Mouse (Mus musculus): Measurements from ENCODE around the gene Slc26a6. TPM values are rescaled to one million over a fixed set of nuclear protein-coding genes. Genes with fewer than 3 reads are reported as not detected.
A peak's percentile ranks its signal among the peaks of the same experiment; 100 is the strongest.

Slc26a6 gene
- total RNA-seq, 1 experiment from 2014 or later, result 10.3 TPM

DNA sequence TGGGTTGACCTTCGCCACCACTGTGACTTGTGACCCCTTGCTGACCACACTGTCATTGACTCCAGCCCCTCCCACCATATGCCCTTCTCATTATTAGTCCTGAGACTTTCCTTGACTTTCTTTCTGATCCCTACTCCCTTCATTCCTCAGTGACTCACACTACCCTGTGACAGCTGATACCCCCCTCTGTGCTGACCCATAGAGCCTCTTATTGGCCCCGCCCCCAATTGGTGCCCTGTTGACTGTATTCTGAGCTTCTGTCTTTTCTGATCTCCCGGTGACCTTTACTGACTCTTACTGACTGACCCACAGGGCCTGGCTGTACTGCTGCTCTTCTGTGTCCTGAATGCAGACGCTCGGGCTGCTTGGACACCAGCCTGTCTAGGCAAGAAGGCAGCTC lies 7.7 kb upstream of the Slc26a6 start:
- DNase-seq, result no peak

DNA sequence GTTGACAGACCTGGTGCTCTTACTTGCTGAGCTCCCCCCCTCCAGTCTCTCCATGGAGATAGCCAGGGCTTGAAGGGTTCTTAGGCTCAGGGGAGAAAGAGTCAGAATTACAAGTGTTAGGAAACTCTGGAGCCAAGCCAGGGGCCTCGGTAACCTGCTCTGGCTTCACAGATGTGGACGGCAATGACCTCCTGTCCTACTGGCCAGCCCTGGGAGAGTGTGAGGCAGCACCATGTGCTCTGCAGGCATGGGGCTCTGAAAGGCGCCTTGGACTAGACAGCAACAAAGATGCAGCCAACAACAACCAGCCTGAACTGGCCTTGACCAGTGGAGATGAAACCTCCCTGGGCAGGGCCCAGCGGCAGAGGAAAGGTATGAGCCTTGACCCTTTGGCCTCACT lies 5.7 kb upstream of the Slc26a6 start:
- DNase-seq, result no peak

DNA sequence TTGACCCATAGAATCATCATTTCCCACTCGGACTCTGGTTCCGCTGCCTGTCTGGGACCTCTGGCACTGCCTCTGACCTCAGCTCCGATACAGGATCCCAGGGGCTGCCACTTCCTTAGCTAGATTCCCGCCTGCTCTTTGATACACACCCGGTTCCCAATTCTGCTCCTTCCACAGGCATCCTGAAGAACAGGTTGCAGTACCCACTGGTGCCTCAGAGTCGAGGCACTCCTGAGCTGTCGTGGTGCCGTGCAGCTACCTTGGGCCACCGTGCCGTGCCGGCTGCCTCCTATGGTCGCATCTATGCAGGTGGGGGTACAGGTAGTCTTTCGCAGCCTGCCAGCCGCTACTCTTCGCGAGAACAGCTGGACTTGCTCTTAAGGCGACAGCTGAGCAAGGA lies 4.7 kb upstream of the Slc26a6 start:
- DNase-seq, result no peak

DNA sequence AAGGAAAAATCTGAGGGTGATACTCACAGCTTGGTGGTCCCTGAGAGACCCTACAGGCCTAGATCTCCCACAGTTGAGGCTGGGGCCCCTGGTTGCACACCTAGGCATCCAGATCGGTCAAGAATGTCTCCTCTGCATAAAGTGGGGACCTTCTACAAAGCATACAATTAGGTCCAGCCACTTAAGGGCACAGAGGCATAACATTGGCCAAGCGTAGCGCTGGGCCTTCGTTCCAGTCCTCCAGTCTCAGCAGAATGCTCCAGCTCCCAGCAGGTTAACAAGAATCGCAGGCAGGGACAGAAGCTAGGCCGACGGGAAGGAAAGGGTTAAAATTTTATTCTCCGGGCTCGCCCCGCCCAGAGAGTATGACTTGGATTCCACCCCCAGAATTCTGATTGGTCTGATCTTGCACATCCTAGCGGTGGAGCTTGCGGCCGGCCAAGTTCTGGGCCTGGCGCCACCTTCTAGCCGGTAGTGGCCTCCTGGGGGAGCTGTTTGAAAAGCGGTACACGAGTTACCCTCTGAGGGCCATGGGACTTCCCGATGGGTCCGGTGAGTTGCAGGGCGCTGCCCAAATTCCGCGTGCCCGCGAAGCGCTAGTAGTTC lies 655 bp downstream of the Slc26a6 start:
- peak; percentile 90 for DNase-seq

DNA sequence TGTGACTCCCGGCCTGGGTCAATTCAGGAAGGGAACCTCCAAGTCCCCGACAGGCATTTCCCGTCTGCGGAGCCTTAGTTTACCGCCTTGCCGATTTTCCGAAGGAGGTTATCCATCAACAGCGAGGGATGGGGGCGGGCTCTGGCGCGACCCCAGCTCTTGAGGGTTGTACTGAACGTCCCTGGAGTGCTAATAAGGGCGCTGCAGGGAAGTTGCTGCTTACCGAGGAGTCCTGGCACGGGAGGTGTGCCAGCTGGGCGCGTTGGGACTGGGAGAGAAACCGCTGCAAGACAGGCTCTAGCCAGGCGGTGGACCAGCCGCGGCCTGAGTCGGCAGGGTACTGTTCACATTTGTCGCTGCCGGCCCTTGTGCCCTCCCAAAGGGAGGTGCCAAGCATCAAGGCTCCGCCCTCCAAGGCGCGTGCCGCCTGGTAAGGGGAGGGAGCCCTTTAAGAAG lies 1.2 kb downstream of the Slc26a6 start:
- peak; percentile 92 for DNase-seq

DNA sequence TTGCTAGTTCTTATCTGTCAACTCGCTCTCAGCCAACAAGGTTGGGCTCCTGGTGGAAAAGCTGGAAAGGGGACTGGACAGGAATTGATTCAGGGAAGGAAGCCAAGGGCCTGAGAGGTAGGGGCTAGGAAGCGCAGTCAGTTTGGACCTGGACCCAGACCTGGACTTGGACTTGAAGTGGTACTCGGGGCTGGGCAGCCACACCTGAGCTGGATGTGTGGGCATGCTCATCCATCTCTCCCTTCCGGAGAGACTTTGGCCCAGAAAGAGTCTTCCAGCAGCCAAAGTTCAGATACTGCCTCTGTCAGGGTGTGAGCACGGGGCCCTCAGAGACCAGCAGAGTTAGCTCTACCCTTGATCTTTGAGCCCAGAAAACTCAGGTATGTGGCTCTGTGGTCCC lies 2.3 kb downstream of the Slc26a6 start:
- DNase-seq, result no peak

DNA sequence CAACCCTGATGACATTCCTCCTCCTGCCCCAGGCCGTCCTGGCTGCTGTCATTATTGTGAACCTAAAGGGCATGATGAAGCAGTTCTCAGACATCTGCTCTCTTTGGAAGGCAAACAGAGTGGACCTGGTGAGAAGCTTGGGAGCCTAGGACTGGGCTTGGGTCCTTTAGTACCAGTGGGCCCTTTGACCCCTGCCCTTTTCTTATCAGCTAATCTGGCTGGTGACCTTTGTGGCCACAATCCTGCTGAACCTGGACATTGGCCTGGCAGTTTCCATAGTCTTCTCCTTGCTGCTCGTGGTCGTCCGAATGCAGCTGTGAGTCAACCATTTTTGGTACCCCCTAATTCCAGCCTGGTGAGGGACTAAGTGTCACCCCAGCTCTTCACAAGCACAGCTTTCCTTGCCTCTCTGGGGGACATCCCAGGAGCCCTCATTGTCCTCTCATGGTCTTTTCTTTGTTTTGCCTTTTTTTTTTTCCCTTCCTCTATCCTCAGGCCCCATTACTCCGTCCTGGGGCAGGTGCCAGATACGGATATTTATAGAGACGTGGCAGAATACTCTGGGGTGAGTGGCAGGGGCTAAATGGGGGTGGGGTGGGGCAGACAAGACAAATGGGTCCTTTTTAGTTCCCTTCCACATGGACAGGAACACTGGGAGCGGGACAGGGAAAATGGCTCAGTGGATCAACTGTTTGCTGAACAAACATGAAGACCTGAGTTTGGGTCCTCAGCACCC lies 5.9 kb downstream of the Slc26a6 start:
- no peak for DNase-seq

DNA sequence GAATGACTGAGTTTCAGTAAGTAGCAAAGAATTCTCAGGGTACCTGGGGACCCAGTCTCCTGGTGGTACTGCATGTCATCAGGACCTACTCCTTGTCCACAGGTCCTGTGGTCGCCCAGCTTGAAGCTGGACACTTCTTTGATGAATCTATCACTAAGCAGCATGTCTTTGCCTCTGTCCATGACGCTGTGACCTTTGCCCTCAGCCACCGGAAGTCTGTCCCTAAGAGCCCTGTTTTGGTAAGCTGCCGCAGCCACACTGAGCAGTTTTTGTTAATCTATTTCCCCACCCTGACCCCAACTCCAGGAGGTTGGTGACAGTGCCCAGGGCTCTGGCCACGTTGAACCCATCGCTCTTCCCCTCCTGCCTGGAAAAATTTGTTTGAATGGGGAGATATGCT lies 59.2 kb downstream of the Slc26a6 start:
- DNase-seq, result no peak

DNA sequence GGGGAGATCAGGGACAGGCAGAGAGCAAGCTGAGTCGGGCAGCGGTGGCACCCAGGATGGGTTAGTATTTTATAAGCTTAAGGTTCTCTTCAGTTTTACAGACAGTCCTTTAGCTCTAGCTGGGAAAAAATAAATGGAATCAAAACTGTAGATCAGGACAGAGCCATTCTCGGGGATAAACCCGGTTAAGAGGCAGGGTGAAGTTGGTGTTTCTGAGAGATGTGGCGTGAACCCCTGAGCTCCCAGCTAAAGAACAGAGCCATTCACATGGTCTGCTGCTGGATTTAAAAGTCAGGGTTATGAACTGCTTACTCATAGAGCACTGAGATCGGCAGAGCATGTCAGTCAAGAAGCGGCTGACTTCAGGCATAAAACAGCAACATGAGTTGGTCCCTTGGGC lies 60.1 kb downstream of the Slc26a6 start:
- no peak for DNase-seq

DNA sequence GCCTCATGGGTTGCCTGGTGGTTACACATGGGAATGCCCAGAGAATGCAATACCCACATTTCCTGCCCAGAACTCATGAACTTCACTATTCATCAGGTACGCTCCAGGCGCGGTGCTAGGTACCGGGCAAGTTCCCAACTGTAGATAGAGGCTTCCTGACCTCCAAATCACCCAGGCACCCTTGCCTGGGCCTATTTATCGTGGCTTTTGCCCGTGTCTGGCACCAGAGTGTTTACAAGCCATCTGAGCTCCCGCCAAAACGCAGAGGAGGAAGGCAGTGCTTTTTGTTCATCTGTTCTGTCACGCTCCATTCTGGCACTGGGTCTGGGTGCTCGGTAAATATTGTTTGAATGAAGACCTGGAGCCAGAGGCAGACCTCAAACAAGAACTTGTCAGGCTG lies 60.5 kb downstream of the Slc26a6 start:
- no peak for DNase-seq

DNA sequence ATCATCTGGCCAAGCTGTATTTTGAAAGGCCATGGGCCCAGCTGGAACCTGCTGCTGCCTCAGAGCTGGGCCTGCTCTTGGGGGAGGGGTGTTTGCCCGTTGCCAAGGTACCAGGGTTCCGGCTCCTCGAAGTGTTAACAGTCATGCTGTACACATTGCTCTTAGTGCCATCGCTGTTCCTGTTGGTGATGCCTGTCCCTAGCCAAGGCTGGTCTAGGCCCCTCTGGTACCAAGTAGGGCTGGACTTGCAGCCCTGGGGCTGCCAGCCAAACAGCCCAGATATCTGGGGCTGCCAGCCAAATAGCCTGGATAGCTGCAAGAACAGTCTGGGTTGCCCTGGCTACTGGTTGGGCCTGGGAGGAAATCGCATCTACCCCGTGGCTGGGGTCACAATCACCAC lies 61.4 kb downstream of the Slc26a6 start, which contains the start of gene Tmem89:
Gene Tmem89 (plus strand): TSS at position 129 of the 400 bp plus-strand sequence.
- DNase-seq, result no peak

DNA sequence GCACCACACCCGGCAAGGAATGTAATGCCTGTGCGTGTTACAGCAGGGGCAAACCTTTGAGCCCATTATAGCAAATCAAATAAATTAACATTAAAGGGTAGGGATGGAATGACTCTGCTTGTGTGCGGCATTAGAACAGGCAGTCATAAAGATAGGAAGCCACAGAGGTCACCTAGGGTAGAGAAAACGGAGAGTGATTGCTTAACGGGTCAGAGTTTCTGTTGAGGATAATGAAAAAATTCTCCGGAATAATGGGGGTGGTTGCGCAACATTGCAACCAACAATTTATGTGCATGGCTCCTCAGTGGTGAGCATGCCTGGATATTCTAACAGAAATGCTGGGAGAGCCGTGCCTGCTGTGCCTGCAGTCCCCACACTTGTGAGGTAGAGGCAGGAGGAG lies 72.8 kb downstream of the Slc26a6 start:
- DNase-seq, result no peak

DNA sequence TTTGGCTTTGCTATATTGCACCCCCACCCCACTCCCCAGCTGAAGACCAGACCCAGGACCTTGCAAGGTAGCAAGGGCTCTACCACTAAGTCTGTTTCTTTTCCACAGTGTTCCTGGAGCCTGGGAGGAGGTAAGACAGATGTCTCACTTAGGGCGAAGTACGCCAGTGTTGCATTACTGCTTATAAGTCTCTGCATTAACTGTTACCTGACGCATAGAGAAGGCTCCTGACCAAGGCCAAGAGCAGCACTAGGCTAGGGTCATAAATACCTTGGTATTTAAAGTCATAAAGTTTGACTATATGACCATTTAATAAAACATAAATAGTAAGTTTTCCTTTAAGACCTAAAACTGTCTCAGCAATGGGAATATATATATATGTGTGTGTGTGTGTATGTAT lies 75.3 kb downstream of the Slc26a6 start:
- no peak for DNase-seq

DNA sequence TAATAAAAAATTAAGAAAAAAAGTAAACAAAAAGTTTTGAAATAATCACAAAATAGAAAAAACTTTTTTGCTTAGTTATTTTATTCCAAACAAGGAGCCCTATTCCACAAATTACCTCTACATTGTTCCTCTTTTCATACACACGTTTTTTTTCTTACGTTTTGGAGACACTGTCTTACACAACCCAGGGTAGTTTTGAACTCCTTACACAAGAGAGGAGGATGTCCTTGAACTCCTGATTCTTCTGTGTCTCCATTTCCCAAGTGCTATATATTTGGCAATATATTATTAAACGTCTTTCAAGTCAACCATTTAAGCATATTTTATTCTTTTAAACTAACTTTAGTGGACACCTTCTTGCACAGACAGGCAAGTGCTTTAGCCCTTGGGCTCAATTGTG lies 82.9 kb downstream of the Slc26a6 start:
- DNase-seq, result no peak

DNA sequence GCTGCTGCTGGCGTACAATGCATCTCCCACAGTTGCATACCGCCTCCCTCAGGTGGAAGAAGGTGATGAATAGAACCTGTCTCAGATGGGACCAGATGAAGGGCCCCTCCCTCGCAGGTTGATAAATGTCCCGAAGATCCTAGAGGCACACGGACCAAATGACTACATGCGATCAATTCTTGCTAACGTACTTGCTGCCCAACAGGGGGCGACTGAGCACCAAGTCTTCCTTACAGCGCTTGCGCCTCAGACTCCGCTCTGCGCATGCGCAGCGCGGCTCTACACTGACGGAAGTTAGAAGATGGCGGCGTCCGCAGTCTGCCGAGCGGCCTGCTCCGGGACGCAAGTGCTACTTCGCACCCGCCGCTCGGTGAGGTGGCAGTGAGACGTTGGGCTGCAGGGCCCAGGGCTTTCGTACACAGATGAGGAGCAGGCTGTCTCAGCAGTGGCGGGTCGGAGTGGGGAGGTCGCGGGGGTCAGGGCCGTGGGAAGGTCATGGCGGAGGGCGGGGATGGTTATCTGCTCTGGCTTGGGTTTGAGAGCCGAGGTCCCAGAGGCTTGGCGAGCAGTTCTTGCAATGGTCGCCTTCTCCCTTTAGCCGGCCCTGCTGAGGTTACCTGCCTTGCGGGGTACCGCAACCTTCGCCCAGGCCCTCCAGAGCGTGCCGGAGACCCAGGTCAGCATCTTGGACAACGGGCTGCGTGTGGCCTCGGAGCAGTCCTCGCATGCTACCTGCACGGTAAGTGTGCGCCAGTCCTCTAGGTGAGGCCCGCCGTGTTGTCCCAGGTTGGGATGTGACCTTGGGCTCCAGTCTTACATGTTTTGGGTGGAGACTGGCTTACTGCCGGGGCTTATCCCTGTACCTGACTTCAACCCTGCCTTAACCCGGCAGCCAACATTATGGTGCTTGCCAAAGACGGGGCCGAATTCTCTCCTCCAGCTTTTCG lies 83.6 kb downstream of the Slc26a6 start, which contains the start of gene Uqcrc1:
Gene Uqcrc1 (plus strand): TSS at position 216 of the 947 bp plus-strand sequence.
- peak; percentile 94 for DNase-seq

DNA sequence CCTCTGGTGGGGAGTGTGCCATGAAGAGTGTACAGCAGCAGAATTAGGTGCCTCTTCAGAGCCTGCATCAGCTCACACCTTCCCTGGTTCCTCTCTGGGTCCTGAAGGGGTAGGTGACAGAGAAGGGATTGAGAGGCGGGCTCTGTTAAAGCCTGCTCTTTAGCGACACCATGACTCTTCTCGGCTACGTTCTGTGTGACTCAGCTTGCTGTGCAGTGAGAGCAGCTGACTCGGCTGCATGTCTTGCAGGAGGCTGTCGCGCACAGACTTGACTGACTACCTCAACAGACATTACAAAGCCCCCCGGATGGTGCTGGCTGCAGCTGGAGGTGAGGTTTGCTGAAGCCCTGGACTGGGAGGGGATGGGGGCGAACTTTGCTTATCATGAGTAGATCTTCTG lies 92.0 kb downstream of the Slc26a6 start:
- no peak for DNase-seq

DNA sequence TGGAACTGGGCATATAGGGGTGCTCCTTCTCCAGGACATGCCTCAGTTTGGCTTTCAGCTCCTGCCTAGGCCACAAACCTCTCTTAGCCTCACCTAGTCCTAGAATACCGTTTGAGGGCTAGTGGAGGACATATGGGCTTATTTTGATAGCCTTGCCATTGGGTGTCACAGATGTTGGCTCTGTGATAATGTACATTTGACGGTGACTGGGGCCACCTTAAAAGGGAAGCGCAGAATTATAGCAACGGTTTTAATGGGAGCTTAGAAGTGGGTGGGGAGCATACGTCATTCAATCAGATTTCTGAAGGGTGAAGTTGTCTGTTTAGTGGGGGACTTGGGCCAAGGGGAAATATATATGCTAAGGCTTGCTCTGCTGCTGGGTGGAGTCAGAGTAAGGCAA lies 92.5 kb downstream of the Slc26a6 start:
- no peak for DNase-seq

DNA sequence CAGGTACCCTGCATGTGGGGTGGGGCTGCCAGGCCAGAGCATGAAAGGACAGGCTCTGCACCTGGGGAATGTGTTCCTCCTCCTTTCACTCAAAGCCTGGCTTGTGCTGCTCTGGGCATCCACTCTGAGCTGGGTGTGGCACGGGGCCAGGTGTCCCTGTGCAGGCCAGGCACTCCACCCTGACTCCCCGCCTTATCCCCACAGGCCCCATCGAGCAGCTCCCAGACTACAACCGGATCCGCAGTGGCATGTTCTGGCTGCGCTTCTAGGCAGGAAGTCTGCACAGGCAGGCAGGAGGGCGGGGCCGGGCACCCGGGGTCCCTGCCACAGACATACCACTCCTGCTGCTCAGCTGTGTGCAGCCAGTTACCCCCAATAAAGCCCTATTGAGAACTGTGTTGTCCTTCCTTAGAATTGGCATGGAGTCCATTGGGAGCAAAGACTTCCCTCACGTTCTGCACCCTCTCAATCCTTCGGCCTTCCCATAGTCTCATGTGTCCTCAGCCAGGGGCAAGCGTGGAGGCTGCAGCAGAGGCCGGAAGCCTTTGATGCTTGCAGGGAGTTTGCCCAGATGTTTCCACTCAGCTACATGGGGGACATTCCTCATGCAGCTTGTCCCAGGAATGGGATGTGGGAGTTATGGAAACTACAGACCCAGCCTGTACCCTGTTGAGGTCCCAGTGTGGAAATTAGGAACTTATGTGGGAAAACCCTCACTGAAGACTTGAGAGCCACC lies 96.3 kb downstream of the Slc26a6 start:
- no peak for DNase-seq

DNA sequence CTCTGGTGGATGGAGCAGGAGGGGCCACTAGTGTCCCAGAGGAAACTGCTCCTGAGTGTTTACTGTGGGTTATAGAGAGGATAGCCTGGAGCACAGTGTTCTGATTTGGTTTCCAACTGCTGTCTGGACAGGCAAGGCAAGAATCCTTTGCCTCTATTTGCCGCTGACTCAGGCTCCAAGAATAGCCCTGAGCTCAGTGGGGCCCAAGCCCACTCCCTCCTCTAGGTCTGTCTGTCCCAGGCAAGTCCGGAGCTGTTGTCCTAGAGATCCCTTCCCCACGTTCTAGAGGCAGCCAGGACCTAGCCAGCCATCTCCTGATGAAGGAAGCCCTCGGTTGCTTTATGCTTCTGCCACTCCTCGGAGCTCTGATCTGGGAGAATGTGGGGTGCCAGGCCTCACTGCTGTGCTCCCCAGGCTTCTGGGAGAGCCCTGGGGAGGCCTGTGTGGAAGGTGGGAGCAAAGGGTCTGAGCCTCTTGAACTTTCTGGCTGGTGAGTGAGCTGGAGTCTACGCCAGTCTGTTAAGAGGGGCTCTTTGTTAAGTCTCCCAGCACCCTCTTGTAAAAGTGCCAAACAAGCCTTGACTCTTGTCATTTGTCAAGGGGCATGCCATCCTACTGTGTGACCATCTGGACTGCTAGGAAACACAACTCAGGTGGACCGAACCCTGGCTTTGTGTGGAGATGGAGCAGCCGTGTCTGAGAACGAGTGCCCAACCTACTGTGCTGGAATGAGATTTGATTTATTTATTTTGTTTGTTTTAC lies 97.1 kb downstream of the Slc26a6 start:
- no peak for DNase-seq

DNA sequence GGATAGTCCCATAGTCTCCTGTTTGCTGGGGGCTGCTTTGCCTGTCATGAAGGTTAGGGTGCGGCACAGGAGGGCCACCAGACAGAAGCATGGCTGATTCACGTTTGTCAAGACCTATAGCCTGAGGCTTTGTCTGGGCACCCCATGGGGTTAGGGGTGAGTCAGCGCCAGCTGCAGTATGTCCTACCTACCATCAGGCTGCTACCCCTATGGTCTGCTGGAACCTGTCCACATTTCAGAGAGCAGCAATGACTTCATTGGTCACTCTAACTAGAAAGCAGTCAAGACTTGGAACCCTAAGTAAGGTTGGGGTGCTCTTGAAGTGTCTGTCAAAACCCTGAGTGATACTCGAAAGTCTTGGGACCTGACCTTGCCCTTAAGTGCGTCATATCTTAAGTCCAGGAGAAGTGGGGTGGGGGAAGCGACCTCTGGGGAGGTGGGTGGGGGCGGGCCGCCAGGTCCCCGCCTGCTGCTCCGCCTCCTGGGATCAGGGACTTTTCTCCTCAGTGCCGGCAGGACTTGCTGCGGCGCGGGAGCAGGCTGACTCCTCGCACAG lies 100.1 kb downstream of the Slc26a6 start, which contains the start of gene Col7a1:
Gene Col7a1 (plus strand): TSS at position 506 of the 556 bp plus-strand sequence.
- DNase-seq, result no peak

DNA sequence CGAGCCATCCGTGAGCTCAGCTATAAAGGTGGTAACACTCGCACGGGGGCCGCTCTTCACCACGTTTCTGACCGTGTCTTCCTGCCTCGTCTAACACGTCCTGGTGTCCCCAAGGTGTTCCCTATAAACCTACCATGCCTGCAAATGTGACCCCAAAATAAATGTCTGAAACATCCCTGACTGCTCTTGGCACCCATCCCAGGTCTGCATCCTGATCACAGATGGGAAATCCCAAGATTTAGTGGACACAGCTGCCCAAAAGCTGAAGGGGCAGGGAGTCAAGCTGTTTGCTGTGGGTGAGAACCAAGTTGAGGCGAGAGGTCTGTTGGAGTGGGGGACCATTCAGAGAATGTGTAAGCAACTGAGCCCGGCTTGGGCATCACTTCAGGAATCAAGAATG lies 102.2 kb downstream of the Slc26a6 start:
- DNase-seq, result no peak

All from adrenal gland, postnatal 25 days (tissue).